Mouse (Mus musculus) CD4-positive helper T cell, adult 2 months (primary cell): ENCODE results near the gene Fam166a.
"Not testable (repeated sequence)": the region's sequence is repeated elsewhere in the genome, so short reads cannot be mapped to it uniquely, and the experiment has no call there.

Experiments
- DNase-seq: peaks from one replicate; pipeline ENCODE4 v3.0.0-alpha.2; 2012; ENCODE audit warnings: low read depth, missing footprints, low spot score

The Fam166a gene

DNA sequence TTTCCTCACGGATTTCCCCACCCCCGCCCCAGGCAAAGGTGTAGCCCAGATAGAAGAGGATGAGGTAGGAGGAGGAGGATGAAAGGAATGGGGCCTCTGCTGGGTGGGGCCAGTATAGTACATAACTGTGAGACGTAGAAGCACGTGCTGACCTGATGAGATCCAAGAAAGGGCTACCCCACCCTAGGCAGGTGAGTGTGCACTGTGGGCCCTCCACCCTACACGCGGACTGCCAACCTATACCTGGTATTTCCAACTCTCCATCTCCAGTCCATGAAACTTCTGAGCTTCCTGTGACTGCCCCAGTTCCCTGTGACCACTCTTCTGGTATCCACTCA, 22.9 kb downstream of the Fam166a start:
- peak; percentile 36 for DNase-seq

DNA sequence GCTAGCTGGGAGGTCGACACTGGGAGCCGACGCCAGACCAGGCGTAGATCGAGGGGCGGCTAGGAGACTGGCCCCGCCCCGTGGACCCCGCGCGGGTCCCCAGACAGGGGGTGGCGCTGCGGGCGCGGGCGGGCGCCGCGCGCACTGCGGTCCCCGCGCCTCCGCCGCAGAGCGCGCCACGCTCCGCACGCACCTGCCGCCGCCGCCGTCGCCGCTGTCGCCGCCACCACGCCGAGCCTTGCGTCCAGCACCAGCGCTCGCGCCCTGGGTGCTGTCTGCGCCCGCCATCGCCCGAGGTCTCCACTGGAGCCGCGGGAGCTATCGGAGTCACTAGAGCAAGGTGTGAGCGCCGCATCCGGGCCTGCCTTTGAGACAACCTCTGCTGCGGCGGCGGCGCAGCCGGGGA, 23.6 kb downstream of the Fam166a start, which contains the start of the genes Rnf208 and Cysrt1:
Rnf208 (plus strand) TSS at position 155 of the 406 bp plus-strand sequence.
Cysrt1 (minus strand) TSS at position 352 of the 406 bp plus-strand sequence.
- DNase-seq, result peak; percentile 46

DNA sequence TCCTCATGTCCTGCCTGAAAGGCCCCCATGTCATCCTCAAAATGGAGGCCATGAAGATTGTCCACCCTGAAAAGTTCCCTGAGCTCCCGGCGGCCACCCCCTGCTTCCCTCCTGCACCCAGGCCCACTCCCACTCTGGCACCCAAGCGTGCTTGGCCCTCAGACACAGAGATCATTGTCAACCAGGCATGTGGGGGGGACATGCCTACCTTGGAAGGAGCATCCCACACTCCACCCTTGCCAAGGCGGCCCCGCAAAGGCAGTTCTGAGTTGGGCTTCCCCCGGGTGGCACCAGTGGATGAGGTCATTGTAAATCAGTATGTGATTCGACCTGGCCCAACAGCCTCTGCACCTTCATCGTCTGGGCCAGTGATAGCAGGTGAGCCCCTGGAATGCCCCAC, 24.8 kb downstream of the Fam166a start:
- no peak for DNase-seq

GRCm38 (mm10) chr2:25244144-25244543, 25.6 kb downstream of the Fam166a start:
- DNase-seq, result no peak

GRCm38 (mm10) chr2:25246183-25247072, 27.9 kb downstream of the Fam166a start, which contains the start of gene AL732309.1:
TSS of gene AL732309.1 (minus strand) at chr2:25246863.
- DNase-seq, result no peak

- peak; percentile 44 for DNase-seq
Measured at GRCm38 (mm10) chr2:25252331-25252730, 33.8 kb downstream of the Fam166a start.

GRCm38 (mm10) chr2:25255284-25255779, 36.8 kb downstream of the Fam166a start, which contains the start of gene Tmem203:
TSS of gene Tmem203 (plus strand) at chr2:25255439.
- peak; percentile 94 for DNase-seq

- peak; percentile 79 for DNase-seq
Measured at GRCm38 (mm10) chr2:25256443-25257109, 38.0 kb downstream of the Fam166a start.

DNA sequence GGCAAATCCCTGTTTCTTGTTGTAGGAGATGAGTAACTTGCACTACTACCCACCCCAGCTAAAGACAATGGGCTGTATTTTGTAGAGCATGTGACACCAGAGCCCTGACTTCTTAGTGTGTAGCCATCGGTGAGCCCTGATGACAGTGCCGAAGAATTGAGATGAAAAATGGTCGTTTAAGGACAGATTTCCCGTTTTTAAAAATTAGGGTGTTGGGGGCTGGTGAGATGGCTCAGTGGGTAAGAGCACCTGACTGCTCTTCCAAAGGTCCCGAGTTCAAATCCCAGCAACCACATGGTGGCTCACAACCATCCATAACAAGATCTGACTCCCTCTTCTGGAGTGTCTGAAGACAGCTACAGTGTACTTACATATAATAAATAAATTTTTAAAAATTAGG, 38.7 kb downstream of the Fam166a start:
- not testable (repeated sequence) for DNase-seq

DNA sequence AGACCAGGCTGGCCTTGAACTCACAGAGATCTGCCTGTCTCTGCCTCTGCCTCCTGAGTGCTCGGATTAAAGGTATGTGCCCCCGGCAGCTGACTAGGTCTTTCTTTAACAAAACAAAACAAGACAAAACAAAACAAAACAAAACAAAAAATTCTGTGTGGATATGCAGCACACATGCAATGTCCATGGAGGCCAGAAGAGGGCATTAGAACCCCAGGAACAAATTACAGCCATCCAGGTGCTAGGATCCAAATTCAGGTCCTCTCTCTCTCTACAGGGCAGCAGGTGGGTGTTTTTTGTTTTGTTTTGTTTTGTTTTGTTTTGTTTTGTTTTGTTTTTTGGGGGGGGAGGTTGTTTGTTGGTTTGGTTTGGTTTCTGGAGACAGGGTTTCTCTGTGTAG, 40.3 kb downstream of the Fam166a start:
- DNase-seq, result peak; percentile 44

- no peak for DNase-seq
Measured at GRCm38 (mm10) chr2:25261870-25262269, 43.3 kb downstream of the Fam166a start.

DNA sequence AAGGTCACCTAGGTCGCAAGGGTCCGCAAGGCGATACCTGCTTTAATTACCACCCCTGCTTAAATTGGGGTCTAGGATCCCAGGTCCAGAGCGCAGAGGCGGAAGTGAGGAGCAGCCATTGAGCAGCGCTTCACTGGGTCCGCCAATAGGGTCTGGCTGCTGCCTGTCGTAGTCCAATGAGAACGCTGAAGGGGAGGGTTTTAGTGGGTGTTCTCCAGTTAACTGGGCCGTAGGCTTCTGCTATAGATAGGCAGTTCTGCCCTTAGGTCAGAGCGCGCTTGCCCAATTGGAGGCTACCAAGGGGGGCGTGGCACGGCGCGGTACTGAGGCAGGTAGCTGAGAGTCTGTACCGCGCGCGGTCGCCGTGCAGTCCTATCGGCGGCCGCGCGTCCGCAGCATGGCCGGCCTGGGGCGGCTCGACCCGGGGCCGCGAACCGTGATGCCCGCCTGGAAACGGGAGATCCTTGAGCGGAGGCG, 43.8 kb downstream of the Fam166a start, which contains the start of gene Tprn:
Tprn (plus strand) TSS at position 328 of the 477 bp plus-strand sequence.
- peak; percentile 96 for DNase-seq

- peak; percentile 82 for DNase-seq
Measured at GRCm38 (mm10) chr2:25262795-25263622, 44.5 kb downstream of the Fam166a start.

- DNase-seq, result no peak
Measured at GRCm38 (mm10) chr2:25263623-25264285, 45.2 kb downstream of the Fam166a start.

GRCm38 (mm10) chr2:25264286-25264660, 45.7 kb downstream of the Fam166a start:
- no peak for DNase-seq

GRCm38 (mm10) chr2:25264851-25265250, 46.3 kb downstream of the Fam166a start:
- DNase-seq, result no peak

DNA sequence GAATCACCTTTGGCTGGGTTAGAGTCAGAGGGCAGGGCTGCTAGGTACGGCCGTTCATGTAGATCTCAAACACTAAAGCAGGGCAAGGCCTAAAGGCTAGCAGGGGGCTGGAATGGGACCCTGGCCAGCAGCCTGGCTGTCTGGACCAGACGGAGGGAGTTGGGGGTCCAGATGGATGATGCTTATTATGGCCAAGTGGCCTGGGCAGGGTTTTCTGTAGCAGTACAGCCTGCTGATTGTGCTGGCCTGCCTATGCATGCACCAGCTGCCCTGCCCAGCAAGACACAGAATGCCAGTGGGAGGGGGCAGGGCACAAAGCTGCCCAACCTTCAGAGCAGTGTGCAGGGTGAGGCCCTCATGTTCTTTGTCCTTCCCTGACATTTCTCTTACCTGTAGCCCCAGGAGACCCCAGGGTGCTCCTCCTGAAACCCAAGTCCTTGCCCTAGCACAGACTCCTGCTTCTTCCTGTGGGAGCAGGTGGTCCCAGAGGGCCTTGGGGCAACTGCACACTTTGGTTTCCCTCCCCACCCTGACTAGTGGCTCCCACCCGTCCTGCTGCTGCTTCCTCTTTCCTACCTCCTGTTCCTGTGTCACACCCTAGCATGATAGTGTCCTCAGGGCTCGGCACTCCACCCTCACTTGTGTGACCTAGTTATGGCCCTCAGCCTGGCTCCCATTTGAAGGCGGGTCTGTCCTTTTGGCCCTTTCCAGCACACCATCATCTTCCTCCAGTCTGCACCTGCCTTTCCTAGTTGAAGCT, 47.5 kb downstream of the Fam166a start:
- DNase-seq, result no peak

GRCm38 (mm10) chr2:25266720-25267119, 48.2 kb downstream of the Fam166a start:
- no peak for DNase-seq

GRCm38 (mm10) chr2:25267241-25267640, 48.7 kb downstream of the Fam166a start:
- DNase-seq, result no peak

GRCm38 (mm10) chr2:25267746-25268309, 49.3 kb downstream of the Fam166a start:
- DNase-seq, result no peak
